Mouse (Mus musculus) liver, embryonic 18 days (tissue): ENCODE measurements around the gene Ncor1. TPM values are rescaled to one million over a fixed set of nuclear protein-coding genes. Genes with fewer than 3 reads are reported as not detected.

Experiments used
- polyA plus RNA-seq: library from polyadenylated mRNA; depleted of rRNA; stranded (reverse); fragments of >200 nt; gene quantifications from 2 replicates; pipeline ENCODE4 v1.2.3, GENCODE M21; 2012; rRNA removed

The Ncor1 gene
- polyA plus RNA-seq = 31.6 and 34.4 TPM in 2 replicates

DNA sequence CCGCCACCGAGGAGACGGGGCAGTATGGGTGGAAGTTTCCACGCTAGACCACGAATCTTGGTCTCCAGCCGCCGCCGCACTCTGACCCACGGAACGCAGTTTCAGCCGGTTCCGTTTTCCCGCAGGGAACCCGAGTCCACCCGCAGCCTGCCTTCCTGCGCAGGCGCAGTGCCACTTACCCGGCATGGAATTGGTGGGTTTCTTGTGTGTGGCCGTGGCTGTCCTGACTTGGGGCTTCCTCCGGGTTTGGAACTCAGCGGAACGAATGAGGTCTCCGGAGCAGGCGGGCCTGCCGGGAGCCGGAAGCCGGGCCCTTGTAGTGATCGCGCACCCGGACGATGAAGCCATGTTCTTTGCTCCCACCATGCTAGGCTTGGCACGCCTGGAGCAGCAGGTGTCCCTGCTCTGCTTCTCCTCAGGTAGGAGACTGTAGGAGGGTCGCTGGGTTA lies at the start of gene Ncor1, which contains the start of gene Pigl:
Gene Ncor1 (minus strand): TSS at position 266 of the 449 bp plus-strand sequence.
Gene Pigl (plus strand): TSS at position 185 of the 449 bp plus-strand sequence.

DNA sequence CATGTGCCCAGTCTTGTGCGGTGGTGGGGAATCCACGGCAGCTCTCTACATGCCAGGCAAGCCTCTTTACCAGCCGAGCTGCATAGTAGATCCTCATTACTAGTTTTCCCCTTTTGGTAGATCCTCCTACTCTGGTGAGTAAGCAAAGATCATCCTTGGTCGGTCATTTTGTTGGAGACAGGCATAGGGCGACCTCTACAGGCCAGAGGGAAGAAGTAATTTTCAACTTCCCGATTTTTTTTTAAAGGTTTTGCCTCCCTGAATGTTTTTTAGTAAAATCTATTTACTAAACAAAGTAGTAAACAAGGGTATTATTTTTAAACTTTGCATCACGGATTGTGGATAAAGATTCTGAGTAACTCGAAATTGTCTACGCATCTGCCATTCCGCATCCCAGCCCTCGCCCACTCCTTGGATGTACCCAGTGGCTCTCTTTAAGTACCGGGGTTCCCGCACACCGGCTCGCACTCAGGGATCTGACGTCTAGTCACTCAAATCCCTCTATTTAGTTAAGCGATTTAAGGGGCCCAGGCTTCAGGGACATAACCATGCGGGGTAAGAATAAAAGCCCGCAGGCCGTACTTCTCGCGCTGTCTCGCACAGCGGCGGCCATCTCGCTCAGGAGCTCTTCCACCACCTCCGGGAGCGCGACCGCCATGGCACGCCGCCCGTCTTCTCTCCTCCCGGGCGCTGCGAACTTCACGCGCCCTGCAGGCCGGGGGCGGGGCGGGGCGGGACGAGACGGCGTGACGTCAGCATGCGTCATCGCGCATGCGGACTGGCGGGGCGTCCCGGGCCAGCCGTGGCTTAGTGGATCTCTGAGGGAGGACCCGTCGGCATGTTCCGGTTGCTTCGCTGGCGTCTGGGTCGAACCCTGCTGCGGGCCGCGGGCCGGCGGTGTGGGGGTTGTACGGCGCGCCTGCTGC lies 177.4 kb downstream of the Ncor1 start, which contains the start of the genes Zswim7 and Ttc19:
Gene Zswim7 (minus strand): TSS at position 701 of the 926 bp plus-strand sequence.
Gene Ttc19 (plus strand): TSS at position 799 of the 926 bp plus-strand sequence.

Other genes starting within 250 kb of the Ncor1 start
- gene Adora2b, start 209.6 kb downstream of the Ncor1 start, polyA plus RNA-seq = 0.28 and 0.38 TPM in 2 replicates
- 7.1 and 7.7 TPM in 2 replicates for gene Zswim7, start 177.2 kb downstream of the Ncor1 start, polyA plus RNA-seq
- 2.5 and 2.8 TPM in 2 replicates for gene Ttc19, start 177.1 kb downstream of the Ncor1 start, polyA plus RNA-seq
- 2.4 and 2.6 TPM in 2 replicates for gene Pigl, start 81 bp downstream of the Ncor1 start, polyA plus RNA-seq
- gene Cenpv, start 80.7 kb upstream of the Ncor1 start, polyA plus RNA-seq = 18.4 and 19.0 TPM in 2 replicates
- 1,063 and 1,080 TPM in 2 replicates for gene Ubb, start 92.6 kb upstream of the Ncor1 start, polyA plus RNA-seq
- 4.1 and 4.3 TPM in 2 replicates for gene Trpv2, start 115.9 kb upstream of the Ncor1 start, polyA plus RNA-seq
- gene Lrrc75a, start 190.0 kb upstream of the Ncor1 start, polyA plus RNA-seq = 1.7 and 2.2 TPM in 2 replicates
- gene Mmgt2, start 190.1 kb upstream of the Ncor1 start, polyA plus RNA-seq = 11.8 and 13.4 TPM in 2 replicates